Mouse (Mus musculus): ENCODE results near the gene Eea1. TPM values are rescaled to one million over a fixed set of nuclear protein-coding genes. Genes with fewer than 3 reads are reported as not detected.
"Not testable (repeated sequence)": the region's sequence is repeated elsewhere in the genome, so short reads cannot be mapped to it uniquely, and the experiment has no call there.

Gene Eea1
- total RNA-seq, 4 experiments from 2014 or later, result 35.3 to 38.5 (median 36.6) TPM

- DNase-seq (ENCODE audit: low spot score in 2 of 2), result no peak
These were observed 107.6 kb downstream of the Eea1 start for GRCm38 (mm10) chr10:96047960-96048536.

GRCm38 (mm10) chr10:96048550-96048949 lies 108.1 kb downstream of the Eea1 start:
- DNase-seq (ENCODE audit: low spot score in 2 of 2), result no peak

GRCm38 (mm10) chr10:96067347-96067746 lies 126.9 kb downstream of the Eea1 start:
- peak in 1 of 2 experiments; percentile 10 for DNase-seq (ENCODE audit: low spot score in 2 of 2)

GRCm38 (mm10) chr10:96074386-96074785 lies 133.9 kb downstream of the Eea1 start:
- DNase-seq (ENCODE audit: low spot score in 2 of 2), result no peak

- no peak for DNase-seq (ENCODE audit: low spot score in 2 of 2)
These were observed 135.0 kb downstream of the Eea1 start for GRCm38 (mm10) chr10:96075403-96075802.

- no peak for DNase-seq (ENCODE audit: low spot score in 2 of 2)
These were observed 135.4 kb downstream of the Eea1 start for GRCm38 (mm10) chr10:96075880-96076279.

GRCm38 (mm10) chr10:96076461-96076860 lies 136.0 kb downstream of the Eea1 start:
- no peak for DNase-seq (ENCODE audit: low spot score in 2 of 2)

- DNase-seq (ENCODE audit: low spot score in 2 of 2), result not testable (repeated sequence)
These were observed 137.1 kb downstream of the Eea1 start for GRCm38 (mm10) chr10:96077480-96078066.

- no peak for DNase-seq (ENCODE audit: low spot score in 2 of 2)
These were observed 139.4 kb downstream of the Eea1 start for GRCm38 (mm10) chr10:96079823-96080222.

- no peak for DNase-seq (ENCODE audit: low spot score in 2 of 2)
These were observed 140.3 kb downstream of the Eea1 start for GRCm38 (mm10) chr10:96080440-96081381.

GRCm38 (mm10) chr10:96082203-96082602 lies 141.8 kb downstream of the Eea1 start:
- no peak for DNase-seq (ENCODE audit: low spot score in 2 of 2)

- DNase-seq (ENCODE audit: low spot score in 2 of 2), result no peak
These were observed 149.3 kb downstream of the Eea1 start for GRCm38 (mm10) chr10:96089744-96090143.

GRCm38 (mm10) chr10:96090388-96090787 lies 149.9 kb downstream of the Eea1 start:
- no peak for DNase-seq (ENCODE audit: low spot score in 2 of 2)

GRCm38 (mm10) chr10:96093890-96094531 lies 153.6 kb downstream of the Eea1 start:
- no peak for DNase-seq (ENCODE audit: low spot score in 2 of 2)

- peak in 1 of 2 experiments; percentile 8 for DNase-seq (ENCODE audit: low spot score in 2 of 2)
These were observed 154.1 kb downstream of the Eea1 start for GRCm38 (mm10) chr10:96094559-96094958.

Other genes with a start within 250 kb of the Eea1 start
- under 1 TPM in 1 of 4 experiments, not detected in 3; 0.26 TPM for gene Gm33543, start 97.7 kb upstream of the Eea1 start, total RNA-seq (2022)
- not detected for gene Gm5426, start 196.0 kb downstream of the Eea1 start, total RNA-seq (2022)

Data from left cerebral cortex, adult 8-10 months (tissue).